ENCODE assay signal across 21 mouse cellular contexts in the genomic region with DNA sequence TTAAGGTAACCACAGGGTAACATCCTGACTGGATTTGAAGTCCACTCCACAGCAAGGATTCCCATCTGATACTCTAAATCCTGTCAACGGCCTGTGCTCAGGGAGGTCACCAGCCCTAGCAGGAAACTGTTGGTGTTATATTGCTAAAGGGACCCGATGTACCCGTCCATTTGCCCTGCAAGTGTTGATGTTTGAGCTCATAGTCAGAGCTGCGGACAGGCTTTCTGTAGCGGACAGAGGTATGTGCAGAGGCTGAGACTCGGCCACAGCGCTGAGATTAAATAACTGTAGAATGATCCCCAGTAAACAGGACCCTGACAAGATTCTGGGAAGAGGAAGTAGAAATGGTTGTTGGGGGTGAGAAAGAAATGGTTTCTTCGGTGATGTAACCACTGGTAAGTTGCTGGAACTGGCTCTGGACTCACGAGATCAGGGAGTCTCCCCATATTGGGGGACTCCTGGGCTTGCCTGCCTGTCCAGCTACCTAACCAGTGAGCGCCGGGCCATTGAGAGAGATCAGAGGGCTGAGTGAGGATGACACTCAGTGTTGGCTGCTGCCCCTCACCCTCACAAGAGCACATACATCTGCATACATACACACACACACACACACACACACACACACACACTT. TPM values are rescaled to one million over a fixed set of nuclear protein-coding genes. Genes with fewer than 3 reads are reported as not detected.
DNase-seq lines count a peak whose midpoint lies in the region; ATAC-seq and TF ChIP-seq lines count a peak whose summit lies in the region.
"Had no signal": no experiment of that assay in that cellular context is flagged by ENCODE, and none has a peak within 500 bp of the region (broad histone marks: within the 10 kb centered on the region; RNA-seq: fewer than 3 reads in every experiment).

No protein-coding gene starts in this region.

- WGBS in lung, postnatal 0 days = 59% methylated on average over 11 of the region's 11 CpGs
- 60% methylated on average over 11 of the region's 11 CpGs for WGBS in lung, adult 2 months

- no peaks in the 10 kb centered on the region for H3K36me3 ChIP-seq in lung, postnatal 0 days (ENCODE audit: insufficient read depth, low read length)
- peaks cover 0 to 2% of the 10 kb centered on the region in 2 experiments; a peak in 1 of 4 replicates for H3K36me3 ChIP-seq in MEL (ENCODE audit: control insufficient read depth in 1 of 2, insufficient read depth in 2 of 2, low read length in 2 of 2)
- H3K36me3 ChIP-seq: embryonic facial prominence, embryonic 10.5 days; embryonic facial prominence, embryonic 12.5 days; forebrain, embryonic 15.5 days; G1E had no signal

- no peak overlapping the region for H3K4me2 ChIP-seq in lung, postnatal 0 days (replicated peaks; ENCODE audit: low read depth, low read length)
- H3K4me2 ChIP-seq: embryonic facial prominence, embryonic 12.5 days; forebrain, embryonic 13.5 days; forebrain, embryonic 15.5 days had no signal

- no peaks in the 10 kb centered on the region for H3K4me1 ChIP-seq in lung, postnatal 0 days (ENCODE audit: insufficient read depth, low read depth, low read length)
- no peaks in the 10 kb centered on the region for H3K4me1 ChIP-seq in lung, adult 2 months (ENCODE audit: control insufficient read depth, insufficient read depth, low read length)
- peaks cover 2 to 12% of the 10 kb centered on the region in 2 experiments; a peak in 2 of 4 replicates for H3K4me1 ChIP-seq in MEL (ENCODE audit: control insufficient read depth in 1 of 2, insufficient read depth in 2 of 2, low read length in 2 of 2)
- H3K4me1 ChIP-seq: embryonic facial prominence, embryonic 12.5 days; forebrain, embryonic 15.5 days had no signal

- H3K9me3 ChIP-seq in lung, postnatal 0 days (ENCODE audit: low read length) = no peaks in the 10 kb centered on the region
- H3K9me3 ChIP-seq in MEL (replicated peaks; ENCODE audit: insufficient read depth, low read length) = no peaks in the 10 kb centered on the region
- H3K9me3 ChIP-seq: embryonic facial prominence, embryonic 10.5 days; embryonic facial prominence, embryonic 12.5 days; forebrain, embryonic 13.5 days; forebrain, embryonic 15.5 days; G1E had no signal

- H3K27ac ChIP-seq in lung, postnatal 0 days (ENCODE audit: low read length) = no peak overlapping the region
- peak overlapping the region; percentile 39; the same call in 1 of the 2 replicates for H3K27ac ChIP-seq in MEL (ENCODE audit: control insufficient read depth, low read depth, low read length)
- H3K27ac ChIP-seq: embryonic facial prominence, embryonic 10.5 days; embryonic facial prominence, embryonic 12.5 days; forebrain, embryonic 13.5 days; forebrain, embryonic 15.5 days had no signal

- H3K79me2 ChIP-seq in MEL (ENCODE audit: control insufficient read depth, insufficient read depth, low read length, poor library complexity) = no peaks in the 10 kb centered on the region

- no peak for TF ChIP-seq CTCF in lung, postnatal 0 days (IDR thresholded peaks at IDR 0.05)
- no peak for TF ChIP-seq CTCF in lung, adult 2 months (IDR thresholded peaks at IDR 0.05; ENCODE audit: insufficient read depth, low read length)
- TF ChIP-seq CTCF in MEL (IDR thresholded peaks at IDR 0.05 in 2 of 3, conservative IDR thresholded peaks at IDR 0.05 in 1 of 3; ENCODE audit: control insufficient read depth in 1 of 3, insufficient read depth in 1 of 3, low read depth in 2 of 3, low read length in 3 of 3, poor library complexity in 1 of 3, severe bottlenecking in 1 of 3) = no peak

- peak; percentile 52 for ATAC-seq in lung, postnatal 0 days
- peak; percentile 48 for ATAC-seq in megakaryocyte progenitor cell, adult 5-6 weeks (replicated peaks; ENCODE audit: poor library complexity)
- ATAC-seq: CD4-positive, CD25-positive, alpha-beta regulatory T cell, adult 4 months; forebrain, embryonic 13.5 days; forebrain, embryonic 15.5 days; forebrain, postnatal 0 days had no signal

- DNase-seq in lung, postnatal 0 days (ENCODE audit: low spot score) = peak; percentile 26
- DNase-seq in lung, adult 2 months = no peak
- peak; percentile 21 for DNase-seq in 416B (ENCODE audit: low read depth)
- peak; percentile 43 for DNase-seq in MEL (ENCODE audit: low read depth, low spot score)
- no peak for DNase-seq in spleen, postnatal 4 days (ENCODE audit: low spot score in 2 of 2)
- DNase-seq in left cerebral cortex, adult 8-10 months (ENCODE audit: low spot score in 2 of 2) = no peak
- DNase-seq: adrenal gland, adult 8-10 months; adrenal gland, postnatal 14 days; adrenal gland, postnatal 36 days; B cell, adult 2 months; cerebellum, adult 11-12 months; cerebellum, postnatal 25 days had no signal

- no peak for TF ChIP-seq RAD21 in MEL (IDR thresholded peaks at IDR 0.05; ENCODE audit: low read depth, low read length)

- no peak overlapping the region for H3K4me3 ChIP-seq in lung, postnatal 0 days (ENCODE audit: low read depth, low read length)
- no peak overlapping the region for H3K4me3 ChIP-seq in lung, adult 2 months (replicated peaks; ENCODE audit: extremely low read depth, low read depth, low read length)
- H3K4me3 ChIP-seq in MEL (ENCODE audit: control insufficient read depth in 1 of 2, insufficient read depth in 1 of 2, low read depth in 2 of 2, low read length in 2 of 2) = no peak overlapping the region
- H3K4me3 ChIP-seq: embryonic facial prominence, embryonic 10.5 days; embryonic facial prominence, embryonic 12.5 days; forebrain, embryonic 13.5 days; forebrain, embryonic 15.5 days had no signal

- no peak overlapping the region for H3K9ac ChIP-seq in lung, postnatal 0 days (replicated peaks; ENCODE audit: low read depth)
- H3K9ac ChIP-seq in MEL (ENCODE audit: control insufficient read depth, low read depth, low read length, poor library complexity, severe bottlenecking) = peak overlapping the region; percentile 14
- H3K9ac ChIP-seq: embryonic facial prominence, embryonic 12.5 days; forebrain, embryonic 13.5 days; forebrain, embryonic 15.5 days; forebrain, postnatal 0 days had no signal

- no peak for TF ChIP-seq POLR2A in lung, adult 2 months (IDR thresholded peaks at IDR 0.05; ENCODE audit: borderline replicate concordance, extremely low read depth, low read depth, low read length)
- TF ChIP-seq POLR2A in MEL (IDR thresholded peaks at IDR 0.05; ENCODE audit: control insufficient read depth in 1 of 2, insufficient read depth in 1 of 2, low read depth in 1 of 2, low read length in 2 of 2, poor library complexity in 1 of 2) = no peak

- no peaks in the 10 kb centered on the region for H3K27me3 ChIP-seq in lung, postnatal 0 days (replicated peaks; ENCODE audit: insufficient read depth, low read length)
- H3K27me3 ChIP-seq in MEL (ENCODE audit: control insufficient read depth in 1 of 2, insufficient read depth in 2 of 2, low read length in 2 of 2) = no peaks in the 10 kb centered on the region
- H3K27me3 ChIP-seq: CH12.LX; embryonic facial prominence, embryonic 12.5 days; forebrain, embryonic 13.5 days; forebrain, embryonic 15.5 days had no signal

- no peak for TF ChIP-seq EP300 in lung, postnatal 0 days (IDR thresholded peaks at IDR 0.05)
- no peak for TF ChIP-seq EP300 in MEL (IDR thresholded peaks at IDR 0.05; ENCODE audit: low read depth in 1 of 2, low read length in 2 of 2)

TF ChIP-seq in MEL, 35 proteins besides CTCF, POLR2A, EP300 and RAD21:
- no peak for TF ChIP-seq TCF12 (IDR thresholded peaks at IDR 0.05; ENCODE audit: low read depth, low read length)
- no peak for TF ChIP-seq NELFE (IDR thresholded peaks at IDR 0.05; ENCODE audit: low read depth, low read length)
- no peak for TF ChIP-seq MXI1 (IDR thresholded peaks at IDR 0.05; ENCODE audit: low read depth, low read length)
- no peak for TF ChIP-seq RCOR1 (IDR thresholded peaks at IDR 0.05; ENCODE audit: low read depth, low read length)
- no peak for TF ChIP-seq TAL1 (IDR thresholded peaks at IDR 0.05; ENCODE audit: low read length)
- TF ChIP-seq MAZ (IDR thresholded peaks at IDR 0.05; ENCODE audit: low read depth, low read length) = no peak
- no peak for TF ChIP-seq ZNF384 (IDR thresholded peaks at IDR 0.05; ENCODE audit: low read depth, low read length)
- no peak for TF ChIP-seq ZKSCAN1 (IDR thresholded peaks at IDR 0.05; ENCODE audit: low read depth, low read length)
- no peak for TF ChIP-seq E2F4 (IDR thresholded peaks at IDR 0.05; ENCODE audit: borderline replicate concordance, low read depth, low read length)
- no peak for TF ChIP-seq HCFC1 (IDR thresholded peaks at IDR 0.05; ENCODE audit: low read depth, low read length)
- TF ChIP-seq GATA1 (IDR thresholded peaks at IDR 0.05; ENCODE audit: low read depth, low read length) = no peak

RNA-seq across cellular contexts. Expression of a gene that starts 30.7 kb away (rescaled TPM):
- 27.0 and 30.1 TPM in 2 replicates for polyA plus RNA-seq in lung, postnatal 0 days (2015; fragmentation: Nextera tagmentation; extraction: Ambion mirVana)
- polyA plus RNA-seq in lung, adult 2 months (2012; rRNA removed) = 43.0 and 65.1 TPM in 2 replicates
- 2.6 and 3.2 TPM in 2 replicates for total RNA-seq in MEL (2012; rRNA removed)
- 10 to 100 TPM in 1 of 2 experiments, not detected in 1; 15.1 TPM for polyA plus RNA-seq in MEL (2012; ENCODE audit: insufficient read depth in 1 of 2, insufficient read length in 2 of 2, low read depth in 1 of 2, low replicate concordance in 2 of 2, missing spikeins in 1 of 2)
- 12.3 and 17.5 TPM in 2 replicates for total RNA-seq in megakaryocyte progenitor cell, adult 5-6 weeks (2015)
- 7.5 and 10.6 TPM in 2 replicates for total RNA-seq in megakaryocyte progenitor cell, adult 5-6 weeks (2017)
- total RNA-seq in left cerebral cortex, adult 8-10 months (2022) = 10 to 100 TPM; 23.8 to 34.0 (median 26.8) TPM

RNA-seq across cellular contexts. Expression of a gene that starts 36.9 kb away (rescaled TPM):
- 9.8 and 12.5 TPM in 2 replicates for polyA plus RNA-seq in lung, postnatal 0 days (2015; fragmentation: Nextera tagmentation; extraction: Ambion mirVana)
- polyA plus RNA-seq in lung, adult 2 months (2012; rRNA removed) = 9.0 and 11.2 TPM in 2 replicates
- 13.3 and 16.3 TPM in 2 replicates for total RNA-seq in MEL (2012; rRNA removed)
- polyA plus RNA-seq in MEL (2012; ENCODE audit: insufficient read depth in 1 of 2, insufficient read length in 2 of 2, low read depth in 1 of 2, low replicate concordance in 2 of 2, missing spikeins in 1 of 2) = 10 to 100 TPM; 17.2 to 72.5 TPM
- total RNA-seq in megakaryocyte progenitor cell, adult 5-6 weeks (2015) = 14.2 and 14.3 TPM in 2 replicates
- 10.8 and 12.7 TPM in 2 replicates for total RNA-seq in megakaryocyte progenitor cell, adult 5-6 weeks (2017)
- total RNA-seq in left cerebral cortex, adult 8-10 months (2022) = 10 to 100 TPM; 45.3 to 49.9 (median 48.9) TPM

Comparison
In these comparisons a context has a peak if more than half of its experiments do, and no peak if none do; other contexts are left out.
1. DNase-seq: peak in lung, postnatal 0 days (single experiment), 416B (single experiment) and MEL (single experiment); none in lung, adult 2 months (single experiment), spleen, postnatal 4 days (0 of 2) and left cerebral cortex, adult 8-10 months (0 of 2).